In genomic region chr17:34593752-34594525, GRCm38 (mm10) we compare ENCODE assay signal across 8 mouse cellular contexts. TPM values are rescaled to one million over a fixed set of nuclear protein-coding genes. Genes with fewer than 3 reads are reported as not detected.
DNase-seq lines count a peak whose midpoint lies in the region; ATAC-seq and TF ChIP-seq lines count a peak whose summit lies in the region.

No protein-coding gene starts in this region.

- H3K9ac ChIP-seq in ES-Bruce4 (ENCODE audit: low read depth, poor library complexity, severe bottlenecking), result no peak overlapping the region
- peak overlapping the region; percentile 98 for H3K9ac ChIP-seq in forebrain, embryonic 16.5 days (replicated peaks; ENCODE audit: low read depth, low read length)
- peak overlapping the region; percentile 84; the same call in 1 of the 2 replicates for H3K9ac ChIP-seq in limb, embryonic 15.5 days

- peak overlapping the region; percentile 67 for H3K4me2 ChIP-seq in forebrain, embryonic 16.5 days (ENCODE audit: low read length)
- peak overlapping the region; percentile 85 for H3K4me2 ChIP-seq in limb, embryonic 15.5 days

- WGBS in cerebellum, adult 2 months, result 40% methylated on average over 33 of the region's 34 CpGs
- 45% methylated on average over 32 of the region's 34 CpGs for WGBS in forebrain, embryonic 16.5 days
- whole genome bisulfite sequencing in limb, embryonic 15.5 days, result 45% methylated on average over 34 of the region's 34 CpGs
- 41% methylated on average over 34 of the region's 34 CpGs for WGBS in olfactory bulb, adult 2 months

- no peaks in the 10 kb centered on the region for H3K9me3 ChIP-seq in ES-Bruce4 (replicated peaks; ENCODE audit: control insufficient read depth, insufficient read depth, low read length, poor library complexity, severe bottlenecking)
- no peaks in the 10 kb centered on the region for H3K9me3 ChIP-seq in forebrain, embryonic 16.5 days (ENCODE audit: control insufficient read depth, low read length)
- H3K9me3 ChIP-seq in limb, embryonic 15.5 days, result no peaks in the 10 kb centered on the region

- no peak overlapping the region for H3K27ac ChIP-seq in cerebellum, adult 2 months (ENCODE audit: insufficient read depth, low read length)
- no peak overlapping the region for H3K27ac ChIP-seq in ES-Bruce4 (ENCODE audit: insufficient read depth, low read length)
- peak overlapping the region; percentile 96 for H3K27ac ChIP-seq in forebrain, embryonic 16.5 days (ENCODE audit: low read length)
- peak overlapping the region; percentile 98 for H3K27ac ChIP-seq in limb, embryonic 15.5 days
- H3K27ac ChIP-seq in olfactory bulb, adult 2 months (ENCODE audit: insufficient read depth, low read depth, low read length), result peak overlapping the region; percentile 65

- no peak for TF ChIP-seq CTCF in cerebellum, adult 2 months (IDR thresholded peaks at IDR 0.05; ENCODE audit: borderline replicate concordance, insufficient read depth, low read depth, low read length)
- TF ChIP-seq CTCF in ES-Bruce4 (IDR thresholded peaks at IDR 0.05; ENCODE audit: low read depth, low read length), result no peak
- no peak for TF ChIP-seq CTCF in olfactory bulb, adult 2 months (IDR thresholded peaks at IDR 0.05; ENCODE audit: insufficient read depth, low read depth, low read length)

- H3K27me3 ChIP-seq in cerebellum, adult 2 months (ENCODE audit: control insufficient read depth, insufficient read depth, low read length), result no peaks in the 10 kb centered on the region
- H3K27me3 ChIP-seq in ES-Bruce4 (ENCODE audit: control insufficient read depth, insufficient read depth, low read length, poor library complexity, severe bottlenecking), result no peaks in the 10 kb centered on the region
- no peaks in the 10 kb centered on the region for H3K27me3 ChIP-seq in forebrain, embryonic 16.5 days (replicated peaks; ENCODE audit: control insufficient read depth, insufficient read depth, low read length)
- no peaks in the 10 kb centered on the region for H3K27me3 ChIP-seq in limb, embryonic 15.5 days

- H3K36me3 ChIP-seq in ES-Bruce4 (ENCODE audit: control insufficient read depth, insufficient read depth, low read length, poor library complexity, severe bottlenecking), result 0 out of 2 replicates have a peak, but pooled peaks cover 6% of the 10 kb centered on the region
- H3K36me3 ChIP-seq in forebrain, embryonic 16.5 days (ENCODE audit: control insufficient read depth, insufficient read depth), result 0 out of 2 replicates have a peak, but pooled peaks cover 3% of the 10 kb centered on the region
- H3K36me3 ChIP-seq in limb, embryonic 15.5 days, result peaks cover 21% of the 10 kb centered on the region

- peak; percentile 22 to 37 for DNase-seq in cerebellum, adult 2 months
- no peak for DNase-seq in cerebellum, postnatal 14 days
- no peak for DNase-seq in left cerebral cortex, postnatal 25 days (ENCODE audit: low spot score in 2 of 2)

- intact Hi-C loops in left cerebral cortex, postnatal 25 days (cut with DNase I), result loop anchor here (5.0 kb wide), 1 partner anchor 33 kb away; the partner anchor contains the start of genes Ppt2 and Prrt1

- peaks cover 15% of the 10 kb centered on the region for H3K4me1 ChIP-seq in cerebellum, adult 2 months (ENCODE audit: control insufficient read depth, insufficient read depth, low read length)
- H3K4me1 ChIP-seq in ES-Bruce4 (ENCODE audit: control insufficient read depth, insufficient read depth, low read length), result peaks cover 6% of the 10 kb centered on the region
- H3K4me1 ChIP-seq in forebrain, embryonic 16.5 days (replicated peaks; ENCODE audit: control insufficient read depth, insufficient read depth, low read length), result peaks cover 35% of the 10 kb centered on the region
- peaks cover 60% of the 10 kb centered on the region for H3K4me1 ChIP-seq in limb, embryonic 15.5 days
- peaks cover 39% of the 10 kb centered on the region for H3K4me1 ChIP-seq in olfactory bulb, adult 2 months (ENCODE audit: control insufficient read depth, insufficient read depth, low read length)

- TF ChIP-seq EP300 in ES-Bruce4 (IDR thresholded peaks at IDR 0.05; ENCODE audit: insufficient read depth, low read depth, low read length), result no peak

- no peak for ATAC-seq in forebrain, embryonic 16.5 days
- no peak for ATAC-seq in limb, embryonic 15.5 days (ENCODE audit: insufficient number of reproducible peaks, low FRiP score, low TSS enrichment, low read depth)
- no peak for ATAC-seq in activated CD4-positive, CD25-positive, alpha-beta regulatory T cell, adult 4 months

- no peak for TF ChIP-seq POLR2A in cerebellum, adult 2 months (IDR thresholded peaks at IDR 0.05; ENCODE audit: borderline replicate concordance, insufficient read depth, low read length)
- no peak for TF ChIP-seq POLR2A in ES-Bruce4 (IDR thresholded peaks at IDR 0.05; ENCODE audit: insufficient read depth, low read length)
- no peak for TF ChIP-seq POLR2A in olfactory bulb, adult 2 months (IDR thresholded peaks at IDR 0.05; ENCODE audit: insufficient read depth, low read depth, low read length)

- peak overlapping the region; percentile 95 for H3K4me3 ChIP-seq in cerebellum, adult 2 months (replicated peaks; ENCODE audit: insufficient read depth, low read depth, low read length)
- H3K4me3 ChIP-seq in ES-Bruce4 (ENCODE audit: low read depth, low read length), result peak overlapping the region; percentile 16
- peak overlapping the region; percentile 81 for H3K4me3 ChIP-seq in forebrain, embryonic 16.5 days (replicated peaks; ENCODE audit: low read length)
- peak overlapping the region; percentile 80 for H3K4me3 ChIP-seq in limb, embryonic 15.5 days
- peak overlapping the region; percentile 89 for H3K4me3 ChIP-seq in olfactory bulb, adult 2 months (ENCODE audit: insufficient read depth, low read depth, low read length)

RNA-seq across cellular contexts. Expression of gene Pbx2, which starts 2.9 kb away (rescaled TPM):
- polyA plus RNA-seq in cerebellum, adult 2 months (2012; rRNA removed), result 69.5 and 72.3 TPM in 2 replicates
- polyA plus RNA-seq in ES-Bruce4 (2011; ENCODE audit: insufficient read depth, insufficient read length, low read depth, missing spikeins), result 66.1 and 73.0 TPM in 2 replicates
- 5.3 and 7.6 TPM in 2 replicates for polyA plus RNA-seq in forebrain, embryonic 16.5 days (2015; fragmentation: Nextera tagmentation; extraction: Ambion mirVana)
- polyA plus RNA-seq in limb, embryonic 15.5 days (2015; fragmentation: Nextera tagmentation; extraction: Ambion mirVana), result 9.6 and 9.8 TPM in 2 replicates
- not detected in 2 replicates for polyA plus RNA-seq in olfactory bulb, adult 2 months (2012; ENCODE audit: insufficient read depth, insufficient read length, low replicate concordance, missing spikeins)
- 10 to 100 TPM in 1 of 2 experiments, 1 to 10 TPM in 1; 8.5 to 10.2 TPM for polyA plus RNA-seq in activated CD4-positive, CD25-positive, alpha-beta regulatory T cell, adult 4 months (2017; shearing (Covaris generic))
- total RNA-seq in left cerebral cortex, postnatal 25 days (2021), result 10 to 100 TPM; 52.7 to 56.1 TPM

RNA-seq across cellular contexts. Expression of gene Ager, which starts 3.7 kb away (rescaled TPM):
- polyA plus RNA-seq in cerebellum, adult 2 months (2012; rRNA removed), result 1.4 and 1.8 TPM in 2 replicates
- polyA plus RNA-seq in ES-Bruce4 (2011; ENCODE audit: insufficient read depth, insufficient read length, low read depth, missing spikeins), result 1.4 and 2.5 TPM in 2 replicates
- 1.5 and 1.6 TPM in 2 replicates for polyA plus RNA-seq in forebrain, embryonic 16.5 days (2015; fragmentation: Nextera tagmentation; extraction: Ambion mirVana)
- 2.0 and 2.5 TPM in 2 replicates for polyA plus RNA-seq in limb, embryonic 15.5 days (2015; fragmentation: Nextera tagmentation; extraction: Ambion mirVana)
- polyA plus RNA-seq in olfactory bulb, adult 2 months (2012; ENCODE audit: insufficient read depth, insufficient read length, low replicate concordance, missing spikeins), result not detected in 2 replicates
- polyA plus RNA-seq in activated CD4-positive, CD25-positive, alpha-beta regulatory T cell, adult 4 months (2017; shearing (Covaris generic)), result 1 to 10 TPM; 2.5 to 5.4 TPM
- under 1 TPM; 0.55 to 0.71 TPM for total RNA-seq in left cerebral cortex, postnatal 25 days (2021)

RNA-seq across cellular contexts. Expression of gene Gpsm3, which starts 4.3 kb away (rescaled TPM):
- 2.6 and 3.1 TPM in 2 replicates for polyA plus RNA-seq in cerebellum, adult 2 months (2012; rRNA removed)
- polyA plus RNA-seq in ES-Bruce4 (2011; ENCODE audit: insufficient read depth, insufficient read length, low read depth, missing spikeins), result 3.9 and 4.2 TPM in 2 replicates
- polyA plus RNA-seq in forebrain, embryonic 16.5 days (2015; fragmentation: Nextera tagmentation; extraction: Ambion mirVana), result 2.8 and 3.0 TPM in 2 replicates
- polyA plus RNA-seq in limb, embryonic 15.5 days (2015; fragmentation: Nextera tagmentation; extraction: Ambion mirVana), result 7.2 and 10.1 TPM in 2 replicates
- not detected in 2 replicates for polyA plus RNA-seq in olfactory bulb, adult 2 months (2012; ENCODE audit: insufficient read depth, insufficient read length, low replicate concordance, missing spikeins)
- 100 to 1,000 TPM; 213 to 307 TPM for polyA plus RNA-seq in activated CD4-positive, CD25-positive, alpha-beta regulatory T cell, adult 4 months (2017; shearing (Covaris generic))
- 1 to 10 TPM; 1.9 to 2.9 TPM for total RNA-seq in left cerebral cortex, postnatal 25 days (2021)

RNA-seq across cellular contexts. Expression of gene Rnf5, which starts 9.6 kb away (rescaled TPM):
- polyA plus RNA-seq in cerebellum, adult 2 months (2012; rRNA removed), result 125 and 137 TPM in 2 replicates
- 74.3 and 75.9 TPM in 2 replicates for polyA plus RNA-seq in ES-Bruce4 (2011; ENCODE audit: insufficient read depth, insufficient read length, low read depth, missing spikeins)
- polyA plus RNA-seq in forebrain, embryonic 16.5 days (2015; fragmentation: Nextera tagmentation; extraction: Ambion mirVana), result 292 and 328 TPM in 2 replicates
- 107 and 111 TPM in 2 replicates for polyA plus RNA-seq in limb, embryonic 15.5 days (2015; fragmentation: Nextera tagmentation; extraction: Ambion mirVana)
- not detected in 2 replicates for polyA plus RNA-seq in olfactory bulb, adult 2 months (2012; ENCODE audit: insufficient read depth, insufficient read length, low replicate concordance, missing spikeins)
- polyA plus RNA-seq in activated CD4-positive, CD25-positive, alpha-beta regulatory T cell, adult 4 months (2017; shearing (Covaris generic)), result 10 to 100 TPM; 49.0 to 56.9 TPM
- total RNA-seq in left cerebral cortex, postnatal 25 days (2021), result 10 to 100 TPM; 71.4 to 76.3 TPM

RNA-seq across cellular contexts. Expression of gene Agpat1, which starts 10.1 kb away (rescaled TPM):
- polyA plus RNA-seq in cerebellum, adult 2 months (2012; rRNA removed), result 172 and 179 TPM in 2 replicates
- polyA plus RNA-seq in ES-Bruce4 (2011; ENCODE audit: insufficient read depth, insufficient read length, low read depth, missing spikeins), result 66.8 and 81.7 TPM in 2 replicates
- polyA plus RNA-seq in forebrain, embryonic 16.5 days (2015; fragmentation: Nextera tagmentation; extraction: Ambion mirVana), result 93.7 and 104 TPM in 2 replicates
- 45.8 and 50.6 TPM in 2 replicates for polyA plus RNA-seq in limb, embryonic 15.5 days (2015; fragmentation: Nextera tagmentation; extraction: Ambion mirVana)
- polyA plus RNA-seq in olfactory bulb, adult 2 months (2012; ENCODE audit: insufficient read depth, insufficient read length, low replicate concordance, missing spikeins), result 342 TPM in 1 of 2 replicates, not detected in the other
- 10 to 100 TPM; 16.9 to 18.4 TPM for polyA plus RNA-seq in activated CD4-positive, CD25-positive, alpha-beta regulatory T cell, adult 4 months (2017; shearing (Covaris generic))
- 100 to 1,000 TPM; 169 to 174 TPM for total RNA-seq in left cerebral cortex, postnatal 25 days (2021)

Comparison
In these comparisons a context has a peak if more than half of its experiments do, and no peak if none do; other contexts are left out.
1. DNase-seq: peak in cerebellum, adult 2 months (2 of 2); none in cerebellum, postnatal 14 days (0 of 2) and left cerebral cortex, postnatal 25 days (0 of 2).
2. H3K27ac ChIP-seq: peak in forebrain, embryonic 16.5 days (single experiment), limb, embryonic 15.5 days (single experiment) and olfactory bulb, adult 2 months (single experiment); none in cerebellum, adult 2 months (single experiment) and ES-Bruce4 (single experiment).
3. H3K4me3 ChIP-seq: peak in every context shown above with its lines; median percentile 95 in cerebellum, adult 2 months; 89 in olfactory bulb, adult 2 months; 81 in forebrain, embryonic 16.5 days; 80 in limb, embryonic 15.5 days; 16 in ES-Bruce4.